8 mouse cellular contexts compared by ENCODE assay signal in the genomic region with DNA sequence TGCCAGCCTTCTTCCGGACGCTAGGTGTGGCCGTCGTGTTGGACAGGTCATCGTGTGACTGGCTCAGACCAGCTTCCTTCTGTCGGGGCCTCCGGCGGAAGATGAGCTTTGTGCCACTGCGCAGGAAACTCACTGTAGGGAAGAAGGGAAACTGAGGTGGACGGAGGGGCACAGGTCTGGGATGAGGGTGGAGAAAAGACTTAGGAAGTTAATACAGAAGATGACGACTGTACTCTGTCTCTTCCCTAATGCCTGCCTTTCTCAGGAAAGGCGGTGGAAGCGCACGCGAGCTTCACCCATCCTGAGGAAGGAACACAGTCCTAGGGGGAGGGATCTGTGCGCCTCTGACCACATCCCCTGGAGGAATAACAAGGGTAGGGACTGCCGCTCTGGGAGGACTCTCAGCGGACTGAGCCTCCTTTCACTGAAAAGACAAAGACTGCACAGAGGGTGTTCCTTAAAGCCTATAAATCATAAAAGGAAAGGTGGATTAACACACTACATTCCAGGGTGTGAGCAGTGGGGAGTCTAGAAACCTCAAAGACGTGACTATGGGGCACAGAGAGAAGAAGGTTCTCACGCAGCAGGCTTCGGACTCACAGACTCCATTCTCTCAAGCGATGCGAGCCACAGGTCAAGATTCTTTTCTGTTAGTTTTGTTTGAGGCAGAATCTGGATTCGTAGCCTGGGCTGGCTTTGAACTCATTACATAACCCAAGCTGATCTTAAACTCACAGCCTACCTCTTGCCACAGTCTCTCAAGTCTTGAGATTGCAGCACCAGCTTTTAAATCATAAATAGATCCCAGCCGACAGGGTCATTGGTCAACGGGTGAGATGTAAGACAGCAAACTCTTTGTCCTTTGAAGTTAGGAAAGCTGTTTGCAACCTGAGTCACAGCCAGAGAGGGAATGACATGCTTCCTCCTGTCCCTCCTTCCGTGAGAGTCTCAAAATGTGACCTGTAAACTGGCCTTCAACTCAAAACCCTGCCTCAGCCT. TPM values are rescaled to one million over a fixed set of nuclear protein-coding genes. Genes with fewer than 3 reads are reported as not detected.
DNase-seq lines count a peak whose midpoint lies in the region; ATAC-seq and TF ChIP-seq lines count a peak whose summit lies in the region.

No protein-coding gene starts in this region.

- intact Hi-C loops in heart, postnatal 25 days (cut with DNase I) = no loop called here

- H3K4me1 ChIP-seq in hindbrain, embryonic 10.5 days (replicated peaks) = peaks cover 21% of the 10 kb centered on the region
- H3K4me1 ChIP-seq in hindbrain, postnatal 0 days (ENCODE audit: insufficient read depth, low read length) = no peaks in the 10 kb centered on the region
- H3K4me1 ChIP-seq in limb, embryonic 14.5 days (ENCODE audit: control insufficient read depth, insufficient read depth, low read length) = no peaks in the 10 kb centered on the region
- peaks cover 6% of the 10 kb centered on the region for H3K4me1 ChIP-seq in neural tube, embryonic 11.5 days (ENCODE audit: control insufficient read depth, insufficient read depth, low read length)

- H3K9me3 ChIP-seq in hindbrain, embryonic 10.5 days = no peaks in the 10 kb centered on the region
- H3K9me3 ChIP-seq in hindbrain, postnatal 0 days (ENCODE audit: low read length) = no peaks in the 10 kb centered on the region
- H3K9me3 ChIP-seq in limb, embryonic 14.5 days (ENCODE audit: control insufficient read depth, low read length) = no peaks in the 10 kb centered on the region
- no peaks in the 10 kb centered on the region for H3K9me3 ChIP-seq in neural tube, embryonic 11.5 days (ENCODE audit: control insufficient read depth, low read length)

- TF ChIP-seq CTCF in hindbrain, postnatal 0 days (IDR thresholded peaks at IDR 0.05; ENCODE audit: low read depth) = no peak

- no peak for ATAC-seq in hindbrain, postnatal 0 days
- no peak for ATAC-seq in limb, embryonic 14.5 days (ENCODE audit: low FRiP score, low read depth)
- ATAC-seq in neural tube, embryonic 11.5 days (ENCODE audit: insufficient read depth, low FRiP score, low TSS enrichment) = 0 out of 2 replicates have a peak, but pooled peaks have one; percentile 41

- no peak overlapping the region for H3K9ac ChIP-seq in hindbrain, postnatal 0 days (replicated peaks; ENCODE audit: low read length)
- H3K9ac ChIP-seq in limb, embryonic 14.5 days (ENCODE audit: low read depth, low read length, severe bottlenecking) = peak overlapping the region; percentile 28; the same call in 1 of the 2 replicates
- peak overlapping the region; percentile 19; the same call in 1 of the 2 replicates for H3K9ac ChIP-seq in neural tube, embryonic 11.5 days (ENCODE audit: low read length)

- H3K27me3 ChIP-seq in hindbrain, embryonic 10.5 days (ENCODE audit: insufficient read depth, poor library complexity, severe bottlenecking) = peaks cover 24% of the 10 kb centered on the region
- H3K27me3 ChIP-seq in hindbrain, postnatal 0 days (ENCODE audit: insufficient read depth, low read length) = no peaks in the 10 kb centered on the region
- no peaks in the 10 kb centered on the region for H3K27me3 ChIP-seq in limb, embryonic 14.5 days (ENCODE audit: control insufficient read depth, insufficient read depth, low read length)
- no peaks in the 10 kb centered on the region for H3K27me3 ChIP-seq in neural tube, embryonic 11.5 days (ENCODE audit: control insufficient read depth, insufficient read depth, low read length)

- H3K4me2 ChIP-seq in hindbrain, postnatal 0 days (ENCODE audit: low read depth, low read length) = no peak overlapping the region
- H3K4me2 ChIP-seq in limb, embryonic 14.5 days (replicated peaks; ENCODE audit: low read depth, low read length, severe bottlenecking) = 0 out of 2 replicates have a peak overlapping the region, but pooled peaks have one; percentile 13
- peak overlapping the region; percentile 8; the same call in 1 of the 2 replicates for H3K4me2 ChIP-seq in neural tube, embryonic 11.5 days (ENCODE audit: low read depth)

- 6% methylated on average over 27 of the region's 27 CpGs for WGBS in hindbrain, embryonic 10.5 days
- WGBS in hindbrain, postnatal 0 days = 19% methylated on average over 27 of the region's 27 CpGs
- 14% methylated on average over 27 of the region's 27 CpGs for WGBS in limb, embryonic 14.5 days
- WGBS in neural tube, embryonic 11.5 days = 8% methylated on average over 27 of the region's 27 CpGs

- peaks cover 55% of the 10 kb centered on the region for H3K36me3 ChIP-seq in hindbrain, embryonic 10.5 days
- H3K36me3 ChIP-seq in hindbrain, postnatal 0 days (ENCODE audit: insufficient read depth, low read length) = peaks cover 29% of the 10 kb centered on the region
- peaks cover 50% of the 10 kb centered on the region for H3K36me3 ChIP-seq in limb, embryonic 14.5 days (ENCODE audit: control insufficient read depth, insufficient read depth, low read length)
- H3K36me3 ChIP-seq in neural tube, embryonic 11.5 days (ENCODE audit: control insufficient read depth, insufficient read depth, low read length) = peaks cover 13% of the 10 kb centered on the region

- peak overlapping the region; percentile 54 for H3K27ac ChIP-seq in hindbrain, embryonic 10.5 days
- no peak overlapping the region for H3K27ac ChIP-seq in hindbrain, postnatal 0 days
- H3K27ac ChIP-seq in limb, embryonic 14.5 days (replicated peaks; ENCODE audit: low read depth, low read length) = no peak overlapping the region
- H3K27ac ChIP-seq in neural tube, embryonic 11.5 days (ENCODE audit: low read depth, low read length) = peak overlapping the region; percentile 42; the same call in 1 of the 2 replicates

- DNase-seq in hindbrain, embryonic 10.5 days (ENCODE audit: low spot score) = peak; percentile 23
- no peak for DNase-seq in hindbrain, postnatal 0 days (ENCODE audit: low spot score)
- DNase-seq in heart, postnatal 25 days (ENCODE audit: low spot score) = peak; percentile 52
- no peak for DNase-seq in limb, embryonic 14.5 days (ENCODE audit: low spot score)
- peak; percentile 38 for DNase-seq in neural tube, embryonic 11.5 days (ENCODE audit: low spot score)
- DNase-seq in thymus, postnatal 14 days = no peak
- DNase-seq in gastrocnemius, postnatal 4 days (ENCODE audit: low spot score in 2 of 2) = no peak
- no peak for DNase-seq in cerebellum, adult 8-10 months

- no peak for TF ChIP-seq POLR2A in limb, embryonic 14.5 days (IDR thresholded peaks at IDR 0.05; ENCODE audit: borderline replicate concordance, extremely low read depth, insufficient read depth, insufficient read length)

- peak overlapping the region; percentile 23 for H3K4me3 ChIP-seq in hindbrain, embryonic 10.5 days
- no peak overlapping the region for H3K4me3 ChIP-seq in hindbrain, postnatal 0 days (ENCODE audit: low read length)
- no peak overlapping the region for H3K4me3 ChIP-seq in limb, embryonic 14.5 days (replicated peaks; ENCODE audit: low read length)
- H3K4me3 ChIP-seq in neural tube, embryonic 11.5 days (ENCODE audit: low read depth, low read length) = no peak overlapping the region

RNA-seq across cellular contexts. Expression of gene Hinfp, which starts 6.0 kb away (rescaled TPM):
- 30.0 and 30.7 TPM in 2 replicates for polyA plus RNA-seq in hindbrain, embryonic 10.5 days (2016; fragmentation: Nextera tagmentation; extraction: Ambion mirVana)
- total RNA-seq in hindbrain, postnatal 0 days (2014; rRNA removed) = 28.4 and 38.6 TPM in 2 replicates
- 14.8 and 15.2 TPM in 2 replicates for polyA plus RNA-seq in hindbrain, postnatal 0 days (2015; fragmentation: Nextera tagmentation; extraction: Ambion mirVana)
- 10 to 100 TPM in 1 of 2 experiments, 1 to 10 TPM in 1; 7.9 to 12.7 TPM for total RNA-seq in heart, postnatal 25 days (2021)
- 39.4 and 46.7 TPM in 2 replicates for polyA plus RNA-seq in limb, embryonic 14.5 days (2012; rRNA removed)
- 18.0 and 22.0 TPM in 2 replicates for polyA plus RNA-seq in limb, embryonic 14.5 days (2014; fragmentation: Nextera tagmentation; extraction: Ambion mirVana)
- 23.6 and 26.9 TPM in 2 replicates for polyA plus RNA-seq in neural tube, embryonic 11.5 days (2014; fragmentation: Nextera tagmentation; extraction: Ambion mirVana)
- 10 to 100 TPM; 11.2 to 13.7 TPM for total RNA-seq in gastrocnemius, postnatal 4 days (2021)

RNA-seq across cellular contexts. Expression of gene C2cd2l, which starts 8.7 kb away (rescaled TPM):
- polyA plus RNA-seq in hindbrain, embryonic 10.5 days (2016; fragmentation: Nextera tagmentation; extraction: Ambion mirVana) = 9.8 and 17.5 TPM in 2 replicates
- total RNA-seq in hindbrain, postnatal 0 days (2014; rRNA removed) = 50.5 and 55.6 TPM in 2 replicates
- polyA plus RNA-seq in hindbrain, postnatal 0 days (2015; fragmentation: Nextera tagmentation; extraction: Ambion mirVana) = 19.6 and 22.8 TPM in 2 replicates
- 10 to 100 TPM; 11.7 to 13.9 TPM for total RNA-seq in heart, postnatal 25 days (2021)
- polyA plus RNA-seq in limb, embryonic 14.5 days (2012; rRNA removed) = 19.6 and 23.1 TPM in 2 replicates
- polyA plus RNA-seq in limb, embryonic 14.5 days (2014; fragmentation: Nextera tagmentation; extraction: Ambion mirVana) = 7.5 and 8.0 TPM in 2 replicates
- polyA plus RNA-seq in neural tube, embryonic 11.5 days (2014; fragmentation: Nextera tagmentation; extraction: Ambion mirVana) = 14.9 and 17.1 TPM in 2 replicates
- 10 to 100 TPM; 10.5 to 12.8 TPM for total RNA-seq in gastrocnemius, postnatal 4 days (2021)

RNA-seq across cellular contexts. Expression of gene Dpagt1, which starts 14.4 kb away (rescaled TPM):
- polyA plus RNA-seq in hindbrain, embryonic 10.5 days (2016; fragmentation: Nextera tagmentation; extraction: Ambion mirVana) = 46.2 and 46.7 TPM in 2 replicates
- 16.4 and 24.6 TPM in 2 replicates for total RNA-seq in hindbrain, postnatal 0 days (2014; rRNA removed)
- polyA plus RNA-seq in hindbrain, postnatal 0 days (2015; fragmentation: Nextera tagmentation; extraction: Ambion mirVana) = 30.9 and 34.9 TPM in 2 replicates
- total RNA-seq in heart, postnatal 25 days (2021) = 10 to 100 TPM; 18.6 to 19.6 TPM
- 47.9 and 71.0 TPM in 2 replicates for polyA plus RNA-seq in limb, embryonic 14.5 days (2012; rRNA removed)
- polyA plus RNA-seq in limb, embryonic 14.5 days (2014; fragmentation: Nextera tagmentation; extraction: Ambion mirVana) = 39.4 and 39.5 TPM in 2 replicates
- 47.6 and 48.6 TPM in 2 replicates for polyA plus RNA-seq in neural tube, embryonic 11.5 days (2014; fragmentation: Nextera tagmentation; extraction: Ambion mirVana)
- 10 to 100 TPM; 18.4 to 18.8 TPM for total RNA-seq in gastrocnemius, postnatal 4 days (2021)

RNA-seq across cellular contexts. Expression of gene Abcg4, which starts 23.0 kb away (rescaled TPM):
- polyA plus RNA-seq in hindbrain, embryonic 10.5 days (2016; fragmentation: Nextera tagmentation; extraction: Ambion mirVana) = 4.3 and 7.2 TPM in 2 replicates
- 59.1 and 69.6 TPM in 2 replicates for total RNA-seq in hindbrain, postnatal 0 days (2014; rRNA removed)
- 21.0 and 24.1 TPM in 2 replicates for polyA plus RNA-seq in hindbrain, postnatal 0 days (2015; fragmentation: Nextera tagmentation; extraction: Ambion mirVana)
- total RNA-seq in heart, postnatal 25 days (2021) = under 1 TPM; 0.34 to 0.42 TPM
- 20.8 and 35.7 TPM in 2 replicates for polyA plus RNA-seq in limb, embryonic 14.5 days (2012; rRNA removed)
- 4.8 and 5.0 TPM in 2 replicates for polyA plus RNA-seq in limb, embryonic 14.5 days (2014; fragmentation: Nextera tagmentation; extraction: Ambion mirVana)
- polyA plus RNA-seq in neural tube, embryonic 11.5 days (2014; fragmentation: Nextera tagmentation; extraction: Ambion mirVana) = 4.5 and 5.0 TPM in 2 replicates
- 1 to 10 TPM; 1.5 TPM for total RNA-seq in gastrocnemius, postnatal 4 days (2021)

RNA-seq across cellular contexts. Expression of gene H2afx, which starts 23.1 kb away (rescaled TPM):
- 548 and 554 TPM in 2 replicates for polyA plus RNA-seq in hindbrain, embryonic 10.5 days (2016; fragmentation: Nextera tagmentation; extraction: Ambion mirVana)
- total RNA-seq in hindbrain, postnatal 0 days (2014; rRNA removed) = 272 and 314 TPM in 2 replicates
- polyA plus RNA-seq in hindbrain, postnatal 0 days (2015; fragmentation: Nextera tagmentation; extraction: Ambion mirVana) = 123 and 136 TPM in 2 replicates
- total RNA-seq in heart, postnatal 25 days (2021) = 10 to 100 TPM; 14.6 to 15.6 TPM
- polyA plus RNA-seq in limb, embryonic 14.5 days (2012; rRNA removed) = 311 and 451 TPM in 2 replicates
- polyA plus RNA-seq in limb, embryonic 14.5 days (2014; fragmentation: Nextera tagmentation; extraction: Ambion mirVana) = 256 and 275 TPM in 2 replicates
- 366 and 382 TPM in 2 replicates for polyA plus RNA-seq in neural tube, embryonic 11.5 days (2014; fragmentation: Nextera tagmentation; extraction: Ambion mirVana)
- total RNA-seq in gastrocnemius, postnatal 4 days (2021) = 10 to 100 TPM; 80.5 to 93.0 TPM

Comparison
In these comparisons a context has a peak if more than half of its experiments do, and no peak if none do; other contexts are left out.
1. DNase-seq: peak in hindbrain, embryonic 10.5 days (single experiment), heart, postnatal 25 days (single experiment) and neural tube, embryonic 11.5 days (single experiment); none in hindbrain, postnatal 0 days (single experiment), limb, embryonic 14.5 days (single experiment), thymus, postnatal 14 days (single experiment), gastrocnemius, postnatal 4 days (0 of 2) and cerebellum, adult 8-10 months (single experiment).
2. H3K27ac ChIP-seq: peak in hindbrain, embryonic 10.5 days (single experiment) and neural tube, embryonic 11.5 days (single experiment); none in hindbrain, postnatal 0 days (single experiment) and limb, embryonic 14.5 days (single experiment).